Mouse (Mus musculus): ENCODE data around the gene Acmsd.

Gene Acmsd

DNA sequence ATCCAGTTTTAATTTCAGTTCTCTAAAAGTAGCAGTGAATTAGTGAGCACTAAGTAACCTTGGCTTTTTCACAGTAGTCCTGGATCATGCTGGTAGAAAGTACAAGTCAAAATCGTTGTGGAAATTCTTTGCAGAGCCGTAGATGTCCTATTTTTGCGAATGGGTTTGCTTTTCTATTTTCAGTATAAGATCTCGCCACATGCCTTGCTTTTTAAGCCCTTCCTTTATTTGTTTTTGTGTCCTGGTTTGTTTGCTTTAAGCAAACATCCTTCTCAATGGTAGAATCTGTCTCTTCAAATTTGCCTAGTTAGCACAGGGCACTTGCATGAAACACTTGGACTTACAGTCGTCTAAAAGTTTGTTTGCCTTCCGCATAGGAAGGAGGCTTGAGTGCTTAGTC is 47.0 kb downstream of the Acmsd start:
- no peak for DNase-seq

DNA sequence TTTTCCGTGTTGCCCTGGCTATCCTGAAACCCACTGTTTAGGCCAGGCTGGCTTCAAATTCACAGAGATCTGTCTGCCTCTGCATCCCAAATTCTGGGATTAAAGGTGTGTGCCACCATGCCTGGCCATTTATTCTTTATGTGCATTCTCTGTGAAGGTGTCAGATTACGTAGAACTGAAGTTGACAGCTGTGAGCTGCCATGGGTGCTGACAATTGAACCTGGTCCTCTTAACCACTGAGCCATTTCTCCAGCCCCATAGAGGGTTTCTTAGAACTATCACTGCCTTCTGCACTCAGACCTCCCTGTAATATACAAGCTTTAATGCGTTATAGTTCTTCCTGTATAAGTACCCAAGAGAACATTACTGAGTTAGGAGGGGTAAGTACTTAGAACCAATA is 49.4 kb downstream of the Acmsd start:
- DNase-seq = no peak

- DNase-seq = no peak
Measured at GRCm38 (mm10) chr1:127780142-127780541, 50.9 kb downstream of the Acmsd start.

DNA sequence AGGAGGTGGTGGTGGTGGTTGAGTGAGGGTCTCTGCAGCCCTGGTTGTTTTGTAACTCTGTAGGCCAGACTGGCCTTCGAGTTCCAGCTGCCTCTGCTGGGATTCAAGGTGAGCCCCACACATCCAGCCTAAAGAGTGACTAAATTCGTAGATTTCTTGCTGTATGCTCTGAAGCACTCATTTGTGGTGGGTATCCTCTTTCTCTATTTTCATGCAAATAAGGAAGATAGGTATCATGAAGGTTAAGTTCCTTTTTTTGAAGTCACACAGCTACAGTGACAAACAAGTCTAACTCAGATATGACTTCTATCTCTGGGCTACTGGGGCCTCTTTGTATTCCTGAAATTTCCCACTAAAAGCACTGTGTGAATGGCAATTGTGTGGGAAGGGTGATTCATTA is 51.6 kb downstream of the Acmsd start:
- no peak for DNase-seq

DNA sequence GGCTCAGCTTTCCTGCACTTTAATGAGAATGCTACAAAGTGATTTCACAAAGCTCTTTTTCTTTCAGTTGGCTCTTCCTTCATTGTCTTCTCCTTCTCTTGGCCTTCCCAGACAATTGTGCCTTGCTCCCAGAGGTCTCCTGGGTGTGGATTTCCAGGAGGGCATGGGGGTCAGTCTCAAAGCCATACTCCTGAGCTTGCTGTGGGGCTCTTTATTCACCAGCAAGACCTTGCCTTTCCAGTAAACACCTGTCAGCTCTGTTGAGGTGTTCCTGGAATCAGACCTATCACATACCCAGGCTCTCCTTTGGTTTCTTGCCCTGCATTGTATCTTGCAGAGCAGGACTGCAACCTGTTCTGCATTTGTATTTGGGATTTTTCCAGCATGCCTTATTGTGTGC is 54.6 kb downstream of the Acmsd start:
- DNase-seq = no peak

DNA sequence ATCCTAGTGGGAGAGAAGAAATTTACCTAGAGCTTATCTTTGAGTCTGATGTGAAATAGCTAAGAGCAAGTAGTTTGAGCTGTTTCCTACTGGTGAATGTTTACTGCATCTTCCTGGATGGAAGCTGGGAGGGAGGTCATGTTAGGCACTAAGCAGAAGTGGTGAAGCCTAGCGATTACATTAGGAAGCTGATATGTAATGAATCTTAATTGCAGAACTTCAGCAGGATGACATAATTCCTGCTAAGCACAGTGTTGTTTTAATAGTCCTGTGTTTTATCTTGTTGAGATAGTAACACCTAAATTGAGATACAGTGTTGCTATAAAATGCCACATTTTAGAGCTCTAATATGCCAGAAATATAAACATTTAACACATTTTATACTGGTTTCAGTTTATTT is 56.7 kb downstream of the Acmsd start:
- DNase-seq = no peak

DNA sequence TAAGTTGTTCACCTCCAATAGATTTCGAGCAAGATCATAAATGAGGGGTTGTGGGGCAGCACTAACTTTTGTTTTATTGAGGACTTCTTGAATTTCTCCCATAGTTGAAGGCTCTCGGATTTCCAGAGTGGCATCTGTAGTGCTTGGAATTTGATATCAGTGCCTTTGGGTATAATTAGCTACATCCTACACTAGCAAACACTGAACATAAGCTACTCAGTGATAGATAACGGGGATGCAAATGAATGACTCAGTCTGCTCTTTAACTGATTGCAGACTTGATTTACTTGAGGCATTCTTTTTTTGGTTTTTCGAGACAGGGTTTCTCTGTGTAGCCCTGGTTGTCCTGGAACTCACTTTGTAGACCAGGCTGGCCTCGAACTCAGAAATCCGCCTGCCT is 59.7 kb downstream of the Acmsd start:
- DNase-seq = no peak

- DNase-seq = no peak
Measured at GRCm38 (mm10) chr1:127793459-127793858, 64.2 kb downstream of the Acmsd start.

DNA sequence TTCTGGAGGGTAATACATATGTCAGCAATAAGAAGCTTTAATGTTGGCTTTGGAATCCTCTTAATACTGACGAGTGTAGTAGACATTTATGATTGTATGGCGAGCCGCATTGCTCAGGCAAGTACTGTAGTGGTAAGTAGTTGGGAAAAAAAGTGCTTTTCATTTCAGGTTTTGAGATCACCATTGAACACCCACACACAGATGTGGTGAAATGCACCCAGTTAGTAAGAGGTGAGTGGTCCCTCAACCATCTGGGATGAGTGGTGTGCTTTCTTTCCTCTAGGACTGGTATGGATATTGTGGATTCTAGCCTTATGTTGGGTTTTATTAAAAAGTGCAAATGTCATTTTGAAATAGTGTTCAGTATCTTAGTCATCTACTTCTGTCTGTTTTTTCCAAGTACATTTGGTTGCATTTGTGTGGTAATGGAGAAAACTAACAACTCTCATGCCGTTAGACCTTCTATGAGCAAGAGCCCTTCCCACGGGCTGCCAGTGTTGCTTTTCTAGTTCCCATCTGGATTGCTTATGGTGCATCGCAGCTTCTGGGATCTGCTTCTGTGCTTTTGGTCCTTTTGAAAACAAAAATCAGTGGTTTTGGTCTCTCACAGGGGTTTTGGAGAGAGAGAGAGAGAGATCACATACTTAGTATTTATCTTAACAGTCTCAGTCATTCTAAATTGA is 66.0 kb downstream of the Acmsd start:
- DNase-seq = no peak

GRCm38 (mm10) chr1:127796341-127796740 is 67.1 kb downstream of the Acmsd start:
- DNase-seq = no peak

- no peak for DNase-seq
Measured at GRCm38 (mm10) chr1:127796752-127797151, 67.5 kb downstream of the Acmsd start.

DNA sequence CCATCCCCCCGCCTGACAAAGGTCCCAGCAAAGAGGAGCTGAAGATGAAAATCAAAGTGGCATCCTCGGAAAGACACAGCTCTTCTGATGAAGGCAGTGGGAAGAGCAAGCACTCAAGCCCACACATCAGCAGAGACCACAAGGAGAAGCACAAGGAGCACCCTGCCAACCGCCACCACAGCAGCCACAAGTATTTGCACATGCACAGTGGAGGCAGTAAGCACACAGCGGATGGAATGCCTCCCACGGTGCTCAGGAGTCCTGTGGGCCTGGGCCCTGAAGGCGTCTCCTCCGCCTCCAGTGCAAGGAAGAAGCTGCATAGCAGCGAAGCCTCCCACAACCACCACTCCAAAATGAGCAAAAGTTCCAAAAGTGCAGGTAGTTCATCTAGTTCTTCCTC is 73.7 kb downstream of the Acmsd start:
- peak in 1 of 2 experiments; percentile 17 for DNase-seq

DNA sequence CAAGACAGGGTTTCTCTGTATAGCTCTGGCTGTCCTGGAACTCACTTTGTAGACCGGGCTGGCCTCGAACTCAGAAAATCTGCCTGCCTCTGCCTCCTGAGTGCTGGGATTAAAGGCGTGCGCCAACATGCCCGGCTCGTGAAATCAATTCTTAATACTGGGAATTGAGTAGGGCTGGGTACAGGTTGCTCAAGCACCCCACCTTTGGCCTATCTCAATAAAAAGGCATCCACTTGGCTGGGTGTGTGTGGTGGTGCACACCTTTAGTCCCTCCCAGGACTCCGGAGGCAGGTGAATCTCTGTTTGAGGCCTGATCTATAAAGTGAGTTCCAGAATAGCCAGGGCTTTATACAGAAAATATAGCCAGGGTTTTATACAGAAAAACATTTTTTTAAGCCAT is 79.5 kb downstream of the Acmsd start:
- DNase-seq = no peak

GRCm38 (mm10) chr1:127812929-127813328 is 83.7 kb downstream of the Acmsd start:
- DNase-seq = no peak

- no peak for DNase-seq
Measured at GRCm38 (mm10) chr1:127816381-127816780, 87.2 kb downstream of the Acmsd start.
